Mouse (Mus musculus): ENCODE data around the gene Camta1. TPM values are rescaled to one million over a fixed set of nuclear protein-coding genes. Genes with fewer than 3 reads are reported as not detected.

Gene Camta1
- polyA plus RNA-seq, 1 experiment from 2014 or later: 137 TPM

GRCm38 (mm10) chr4:151140368-151140982 lies 721.2 kb downstream of the Camta1 start:
- H3K4me2 ChIP-seq: no peak overlapping the region
- no peaks in the 10 kb centered on the region for H3K36me3 ChIP-seq (ENCODE audit: control insufficient read depth, insufficient read depth, low read length)
- 0 out of 2 replicates have a peak, but pooled peaks cover 3% of the 10 kb centered on the region for H3K27me3 ChIP-seq (ENCODE audit: control insufficient read depth, insufficient read depth, low read length)
- H3K4me3 ChIP-seq (ENCODE audit: low read depth, low read length): no peak overlapping the region
- peaks cover 7% of the 10 kb centered on the region; the same call in 1 of the 2 replicates for H3K9me3 ChIP-seq (replicated peaks; ENCODE audit: control insufficient read depth, low read length)
- H3K9ac ChIP-seq (ENCODE audit: low read depth, low read length): no peak overlapping the region
- H3K4me1 ChIP-seq (ENCODE audit: control insufficient read depth, insufficient read depth, low read length): peaks cover 21% of the 10 kb centered on the region
- ATAC-seq (replicated peaks; ENCODE audit: insufficient number of reproducible peaks, low FRiP score, low TSS enrichment): no peak
- whole genome bisulfite sequencing (ENCODE audit: insufficient replicate concordance): 8% methylated on average over 20 of the region's 20 CpGs
- no peak overlapping the region for H3K27ac ChIP-seq (ENCODE audit: low read depth, low read length)

GRCm38 (mm10) chr4:151139053-151139840 lies 722.4 kb downstream of the Camta1 start:
- peaks cover 21% of the 10 kb centered on the region for H3K4me1 ChIP-seq (ENCODE audit: control insufficient read depth, insufficient read depth, low read length)
- H3K9ac ChIP-seq (ENCODE audit: low read depth, low read length): no peak overlapping the region
- no peak overlapping the region for H3K4me3 ChIP-seq (ENCODE audit: low read depth, low read length)
- peak overlapping the region; percentile 51 for H3K4me2 ChIP-seq
- 0 out of 2 replicates have a peak, but pooled peaks cover 3% of the 10 kb centered on the region for H3K27me3 ChIP-seq (ENCODE audit: control insufficient read depth, insufficient read depth, low read length)
- no peak overlapping the region for H3K27ac ChIP-seq (ENCODE audit: low read depth, low read length)
- peaks cover 4% of the 10 kb centered on the region; the same call in 1 of the 2 replicates for H3K9me3 ChIP-seq (replicated peaks; ENCODE audit: control insufficient read depth, low read length)
- H3K36me3 ChIP-seq (ENCODE audit: control insufficient read depth, insufficient read depth, low read length): no peaks in the 10 kb centered on the region
- no peak for ATAC-seq (replicated peaks; ENCODE audit: insufficient number of reproducible peaks, low FRiP score, low TSS enrichment)
- 6% methylated on average over 20 of the region's 20 CpGs for WGBS (ENCODE audit: insufficient replicate concordance)

- Histone ChIP-seq H3K27me3 (ENCODE audit: control insufficient read depth, insufficient read depth, low read length) (0 out of 2 replicates have a peak, but pooled peaks cover 3% of the 10 kb centered on the region), H3K27ac (ENCODE audit: low read depth, low read length) (no peak overlapping the region), H3K9ac (ENCODE audit: low read depth, low read length) (0 out of 2 replicates have a peak overlapping the region, but pooled peaks have one; percentile 16), H3K36me3 (ENCODE audit: control insufficient read depth, insufficient read depth, low read length) (no peaks in the 10 kb centered on the region), H3K4me2 (peak overlapping the region; percentile 9; the same call in 1 of the 2 replicates), H3K4me3 (ENCODE audit: low read depth, low read length) (no peak overlapping the region), H3K4me1 (ENCODE audit: control insufficient read depth, insufficient read depth, low read length) (peaks cover 21% of the 10 kb centered on the region), H3K9me3 (replicated peaks; ENCODE audit: control insufficient read depth, low read length) (no peaks in the 10 kb centered on the region)
- WGBS (ENCODE audit: insufficient replicate concordance): 25% methylated on average over 2 of the region's 2 CpGs
- ATAC-seq (replicated peaks; ENCODE audit: insufficient number of reproducible peaks, low FRiP score, low TSS enrichment): no peak
These were observed 723.1 kb downstream of the Camta1 start for GRCm38 (mm10) chr4:151138586-151138985.

GRCm38 (mm10) chr4:151138135-151138534 lies 723.5 kb downstream of the Camta1 start:
- peak overlapping the region; percentile 9; the same call in 1 of the 2 replicates for H3K4me2 ChIP-seq
- H3K4me1 ChIP-seq (ENCODE audit: control insufficient read depth, insufficient read depth, low read length): peaks cover 21% of the 10 kb centered on the region
- H3K27ac ChIP-seq (ENCODE audit: low read depth, low read length): no peak overlapping the region
- 0 out of 2 replicates have a peak, but pooled peaks cover 3% of the 10 kb centered on the region for H3K27me3 ChIP-seq (ENCODE audit: control insufficient read depth, insufficient read depth, low read length)
- ATAC-seq (replicated peaks; ENCODE audit: insufficient number of reproducible peaks, low FRiP score, low TSS enrichment): no peak
- no peaks in the 10 kb centered on the region for H3K36me3 ChIP-seq (ENCODE audit: control insufficient read depth, insufficient read depth, low read length)
- WGBS (ENCODE audit: insufficient replicate concordance): 15% methylated on average over 10 of the region's 10 CpGs
- H3K9me3 ChIP-seq (replicated peaks; ENCODE audit: control insufficient read depth, low read length): no peaks in the 10 kb centered on the region
- 0 out of 2 replicates have a peak overlapping the region, but pooled peaks have one; percentile 16 for H3K9ac ChIP-seq (ENCODE audit: low read depth, low read length)
- no peak overlapping the region for H3K4me3 ChIP-seq (ENCODE audit: low read depth, low read length)

- Histone ChIP-seq H3K4me3 (ENCODE audit: low read depth, low read length) (no peak overlapping the region), H3K27me3 (ENCODE audit: control insufficient read depth, insufficient read depth, low read length) (0 out of 2 replicates have a peak, but pooled peaks cover 3% of the 10 kb centered on the region), H3K9ac (ENCODE audit: low read depth, low read length) (no peak overlapping the region), H3K27ac (ENCODE audit: low read depth, low read length) (no peak overlapping the region), H3K4me2 (no peak overlapping the region), H3K9me3 (replicated peaks; ENCODE audit: control insufficient read depth, low read length) (no peaks in the 10 kb centered on the region), H3K4me1 (ENCODE audit: control insufficient read depth, insufficient read depth, low read length) (peaks cover 21% of the 10 kb centered on the region), H3K36me3 (ENCODE audit: control insufficient read depth, insufficient read depth, low read length) (no peaks in the 10 kb centered on the region)
- ATAC-seq (replicated peaks; ENCODE audit: insufficient number of reproducible peaks, low FRiP score, low TSS enrichment): no peak
- WGBS (ENCODE audit: insufficient replicate concordance): 53% methylated on average over 5 of the region's 5 CpGs
These were observed 724.0 kb downstream of the Camta1 start for GRCm38 (mm10) chr4:151137701-151138100.

GRCm38 (mm10) chr4:151135491-151135890 lies 726.2 kb downstream of the Camta1 start:
- ATAC-seq (replicated peaks; ENCODE audit: insufficient number of reproducible peaks, low FRiP score, low TSS enrichment): no peak
- peaks cover 3% of the 10 kb centered on the region; the same call in 1 of the 2 replicates for H3K27me3 ChIP-seq (ENCODE audit: control insufficient read depth, insufficient read depth, low read length)
- H3K9ac ChIP-seq (ENCODE audit: low read depth, low read length): no peak overlapping the region
- H3K27ac ChIP-seq (ENCODE audit: low read depth, low read length): no peak overlapping the region
- H3K4me1 ChIP-seq (ENCODE audit: control insufficient read depth, insufficient read depth, low read length): peaks cover 20% of the 10 kb centered on the region
- 82% methylated on average over 8 of the region's 8 CpGs for WGBS (ENCODE audit: insufficient replicate concordance)
- H3K9me3 ChIP-seq (replicated peaks; ENCODE audit: control insufficient read depth, low read length): no peaks in the 10 kb centered on the region
- no peak overlapping the region for H3K4me3 ChIP-seq (ENCODE audit: low read depth, low read length)
- H3K36me3 ChIP-seq (ENCODE audit: control insufficient read depth, insufficient read depth, low read length): no peaks in the 10 kb centered on the region
- no peak overlapping the region for H3K4me2 ChIP-seq

GRCm38 (mm10) chr4:151133760-151134159 lies 727.9 kb downstream of the Camta1 start:
- Histone ChIP-seq H3K4me3 (ENCODE audit: low read depth, low read length) (no peak overlapping the region), H3K27me3 (ENCODE audit: control insufficient read depth, insufficient read depth, low read length) (no peaks in the 10 kb centered on the region; the same call in 1 of the 2 replicates), H3K4me2 (no peak overlapping the region), H3K4me1 (ENCODE audit: control insufficient read depth, insufficient read depth, low read length) (peaks cover 22% of the 10 kb centered on the region), H3K9ac (ENCODE audit: low read depth, low read length) (no peak overlapping the region), H3K9me3 (replicated peaks; ENCODE audit: control insufficient read depth, low read length) (no peaks in the 10 kb centered on the region), H3K27ac (ENCODE audit: low read depth, low read length) (no peak overlapping the region), H3K36me3 (ENCODE audit: control insufficient read depth, insufficient read depth, low read length) (no peaks in the 10 kb centered on the region)
- WGBS (ENCODE audit: insufficient replicate concordance): 47% methylated on average over 4 of the region's 4 CpGs
- no peak for ATAC-seq (replicated peaks; ENCODE audit: insufficient number of reproducible peaks, low FRiP score, low TSS enrichment)

GRCm38 (mm10) chr4:151132493-151132892 lies 729.2 kb downstream of the Camta1 start:
- no peak overlapping the region for H3K4me3 ChIP-seq (ENCODE audit: low read depth, low read length)
- WGBS (ENCODE audit: insufficient replicate concordance): 66% methylated on average over 9 of the region's 9 CpGs

More at GRCm38 (mm10) chr4:151132493-151132892, 729.2 kb downstream of the Camta1 start:
- ATAC-seq (replicated peaks; ENCODE audit: insufficient number of reproducible peaks, low FRiP score, low TSS enrichment): no peak
- Histone ChIP-seq H3K36me3 (ENCODE audit: control insufficient read depth, insufficient read depth, low read length) (no peaks in the 10 kb centered on the region), H3K4me1 (ENCODE audit: control insufficient read depth, insufficient read depth, low read length) (peaks cover 20% of the 10 kb centered on the region), H3K9me3 (replicated peaks; ENCODE audit: control insufficient read depth, low read length) (no peaks in the 10 kb centered on the region), H3K9ac (ENCODE audit: low read depth, low read length) (no peak overlapping the region), H3K4me2 (no peak overlapping the region), H3K27ac (ENCODE audit: low read depth, low read length) (no peak overlapping the region), H3K27me3 (ENCODE audit: control insufficient read depth, insufficient read depth, low read length) (no peaks in the 10 kb centered on the region; the same call in 1 of the 2 replicates)
